In the genomic region with DNA sequence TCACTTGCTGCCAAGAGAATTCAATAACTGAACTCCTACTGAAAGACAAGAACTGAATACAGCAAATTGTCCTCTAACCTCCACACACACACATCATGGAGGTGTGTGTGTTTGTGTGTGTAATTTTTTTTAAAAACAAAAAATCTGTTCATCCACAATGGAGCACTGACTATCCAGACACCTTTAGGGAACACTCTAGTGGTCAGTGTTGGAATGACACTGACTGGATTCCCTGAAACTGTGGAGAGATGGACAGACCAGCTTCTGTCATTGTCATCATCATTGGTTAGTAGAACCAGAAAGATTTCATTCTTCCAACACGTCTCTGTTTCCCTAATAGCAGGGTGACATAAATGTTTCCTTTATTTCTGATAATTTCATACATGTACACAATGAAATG, we compare ENCODE assay signal across 9 mouse cellular contexts. TPM values are rescaled to one million over a fixed set of nuclear protein-coding genes. Genes with fewer than 3 reads are reported as not detected.
DNase-seq lines count a peak whose midpoint lies in the region; ATAC-seq and TF ChIP-seq lines count a peak whose summit lies in the region.
"Had no signal": no experiment of that assay in that cellular context is flagged by ENCODE, and none has a peak within 500 bp of the region (broad histone marks: within the 10 kb centered on the region; RNA-seq: fewer than 3 reads in every experiment).

No protein-coding gene starts in this region.

- H3K9ac ChIP-seq in heart, adult 2 months (ENCODE audit: low read depth, low read length): no peak overlapping the region
- no peak overlapping the region for H3K9ac ChIP-seq in midbrain, embryonic 11.5 days (ENCODE audit: low read length)
- no peak overlapping the region for H3K9ac ChIP-seq in midbrain, embryonic 15.5 days
- no peak overlapping the region for H3K9ac ChIP-seq in midbrain, embryonic 16.5 days (ENCODE audit: low read depth, low read length)
- H3K9ac ChIP-seq: stomach, embryonic 15.5 days had no signal

- TF ChIP-seq POLR2A in heart, adult 2 months (IDR thresholded peaks at IDR 0.05; ENCODE audit: insufficient read depth, low read depth, low read length): no peak
- TF ChIP-seq POLR2A in brain, embryonic 14.5 days (IDR thresholded peaks at IDR 0.05; ENCODE audit: borderline replicate concordance, extremely low read depth, insufficient read depth, insufficient read length, poor library complexity, severe bottlenecking): no peak

- no peak for ATAC-seq in midbrain, embryonic 11.5 days (ENCODE audit: low FRiP score)
- ATAC-seq in midbrain, embryonic 15.5 days (replicated peaks): no peak
- ATAC-seq in midbrain, embryonic 16.5 days: peak; percentile 60; the same call in 1 of the 2 replicates

- no peaks in the 10 kb centered on the region for H3K79me2 ChIP-seq in heart, adult 2 months (replicated peaks; ENCODE audit: control insufficient read depth, insufficient read depth, low read length)

- peaks cover 4% of the 10 kb centered on the region for H3K36me3 ChIP-seq in heart, adult 2 months (ENCODE audit: control insufficient read depth, insufficient read depth, low read length)
- H3K36me3 ChIP-seq in heart, embryonic 10.5 days: peaks cover 28% of the 10 kb centered on the region
- peaks cover 15% of the 10 kb centered on the region; the same call in 1 of the 2 replicates for H3K36me3 ChIP-seq in midbrain, embryonic 11.5 days (ENCODE audit: control insufficient read depth, insufficient read depth, low read length)
- H3K36me3 ChIP-seq in midbrain, embryonic 15.5 days (replicated peaks): peaks cover 24% of the 10 kb centered on the region
- H3K36me3 ChIP-seq in midbrain, embryonic 16.5 days (ENCODE audit: control insufficient read depth, insufficient read depth, low read length): peaks cover 17% of the 10 kb centered on the region

- intact Hi-C loops in heart, adult 2 months (cut with DNase I): loop anchor here (5.0 kb wide), 1 partner anchor 65 kb away; the partner anchor contains the start of genes Zfp617 and Zfp882

- no peak overlapping the region for H3K4me3 ChIP-seq in heart, adult 2 months
- no peak overlapping the region for H3K4me3 ChIP-seq in heart, embryonic 10.5 days
- no peak overlapping the region for H3K4me3 ChIP-seq in midbrain, embryonic 11.5 days (ENCODE audit: low read depth, low read length)
- no peak overlapping the region for H3K4me3 ChIP-seq in midbrain, embryonic 15.5 days
- no peak overlapping the region for H3K4me3 ChIP-seq in midbrain, embryonic 16.5 days (ENCODE audit: low read depth, low read length)
- H3K4me3 ChIP-seq: stomach, embryonic 15.5 days had no signal

- DNase-seq in heart, adult 2 months: no peak
- DNase-seq in heart, embryonic 10.5 days (ENCODE audit: low spot score): no peak
- DNase-seq in midbrain, embryonic 11.5 days (ENCODE audit: low spot score, missing footprints): peak; percentile 89
- peak; percentile 25 for DNase-seq in brain, embryonic 14.5 days (ENCODE audit: low read depth)
- DNase-seq in thymus, postnatal 10 days (ENCODE audit: low spot score in 2 of 2): no peak
- DNase-seq in left cerebral cortex, adult 11 months (ENCODE audit: low spot score): no peak

- no peaks in the 10 kb centered on the region for H3K4me1 ChIP-seq in heart, adult 2 months (ENCODE audit: control insufficient read depth, insufficient read depth, low read length)
- H3K4me1 ChIP-seq in heart, embryonic 10.5 days: no peaks in the 10 kb centered on the region
- no peaks in the 10 kb centered on the region for H3K4me1 ChIP-seq in midbrain, embryonic 11.5 days (ENCODE audit: control insufficient read depth, insufficient read depth, low read length)
- no peaks in the 10 kb centered on the region for H3K4me1 ChIP-seq in midbrain, embryonic 15.5 days
- no peaks in the 10 kb centered on the region for H3K4me1 ChIP-seq in midbrain, embryonic 16.5 days (ENCODE audit: control insufficient read depth, insufficient read depth, low read length)
- H3K4me1 ChIP-seq: stomach, embryonic 15.5 days had no signal

- no peak overlapping the region for H3K4me2 ChIP-seq in midbrain, embryonic 11.5 days
- H3K4me2 ChIP-seq in midbrain, embryonic 15.5 days: no peak overlapping the region
- no peak overlapping the region for H3K4me2 ChIP-seq in midbrain, embryonic 16.5 days (ENCODE audit: low read length)
- H3K4me2 ChIP-seq: stomach, embryonic 15.5 days had no signal

- no peaks in the 10 kb centered on the region for H3K9me3 ChIP-seq in heart, embryonic 10.5 days
- no peaks in the 10 kb centered on the region; the same call in 1 of the 2 replicates for H3K9me3 ChIP-seq in midbrain, embryonic 11.5 days (ENCODE audit: control insufficient read depth, low read length)
- no peaks in the 10 kb centered on the region for H3K9me3 ChIP-seq in midbrain, embryonic 15.5 days
- H3K9me3 ChIP-seq in midbrain, embryonic 16.5 days (replicated peaks; ENCODE audit: control insufficient read depth, low read length, poor library complexity, severe bottlenecking): no peaks in the 10 kb centered on the region; the same call in 1 of the 2 replicates
- H3K9me3 ChIP-seq: stomach, embryonic 15.5 days had no signal

- no peaks in the 10 kb centered on the region for H3K27me3 ChIP-seq in heart, adult 2 months (ENCODE audit: control insufficient read depth, insufficient read depth, low read length)
- H3K27me3 ChIP-seq in heart, embryonic 10.5 days (ENCODE audit: insufficient read depth, poor library complexity, severe bottlenecking): no peaks in the 10 kb centered on the region
- no peaks in the 10 kb centered on the region for H3K27me3 ChIP-seq in midbrain, embryonic 11.5 days (ENCODE audit: control insufficient read depth, insufficient read depth, low read length)
- H3K27me3 ChIP-seq in midbrain, embryonic 15.5 days (replicated peaks): no peaks in the 10 kb centered on the region
- H3K27me3 ChIP-seq in midbrain, embryonic 16.5 days (ENCODE audit: control insufficient read depth, insufficient read depth, low read depth, low read length): no peaks in the 10 kb centered on the region
- H3K27me3 ChIP-seq: stomach, embryonic 15.5 days had no signal

- H3K27ac ChIP-seq in heart, adult 2 months: no peak overlapping the region
- no peak overlapping the region for H3K27ac ChIP-seq in heart, embryonic 10.5 days
- no peak overlapping the region for H3K27ac ChIP-seq in midbrain, embryonic 11.5 days (ENCODE audit: low read depth, low read length)
- H3K27ac ChIP-seq in midbrain, embryonic 15.5 days: no peak overlapping the region
- H3K27ac ChIP-seq in midbrain, embryonic 16.5 days (ENCODE audit: low read length): no peak overlapping the region
- H3K27ac ChIP-seq: stomach, embryonic 15.5 days had no signal

- WGBS in heart, adult 2 months: 32% methylated on average over 1 of the region's 1 CpGs
- WGBS in heart, embryonic 10.5 days: 63% methylated on average over 1 of the region's 1 CpGs
- 88% methylated on average over 1 of the region's 1 CpGs for WGBS in midbrain, embryonic 11.5 days
- WGBS in midbrain, embryonic 15.5 days: 75% methylated on average over 1 of the region's 1 CpGs
- WGBS in midbrain, embryonic 16.5 days: 86% methylated on average over 1 of the region's 1 CpGs

- peak; percentile 86 for TF ChIP-seq CTCF in heart, adult 2 months (IDR thresholded peaks at IDR 0.05)
- TF ChIP-seq CTCF in brain, embryonic 14.5 days (IDR thresholded peaks at IDR 0.05; ENCODE audit: borderline replicate concordance, extremely low read depth, insufficient read depth, insufficient read length): peak; percentile 62; the same call in 1 of the 2 replicates

- TF ChIP-seq EP300 in heart, adult 2 months (IDR thresholded peaks at IDR 0.05; ENCODE audit: insufficient read depth, low read depth, low read length): no peak

RNA-seq across cellular contexts. Expression of gene Zfp961, which starts 21.1 kb away (rescaled TPM):
- total RNA-seq in heart, adult 2 months (2021): 1 to 10 TPM; 5.5 to 8.0 TPM
- polyA plus RNA-seq in heart, adult 2 months (2012; rRNA removed): 4.4 and 6.1 TPM in 2 replicates
- 16.2 and 19.5 TPM in 2 replicates for polyA plus RNA-seq in heart, embryonic 10.5 days (2016; fragmentation: Nextera tagmentation; extraction: Ambion mirVana)
- polyA plus RNA-seq in midbrain, embryonic 11.5 days (2014; fragmentation: Nextera tagmentation; extraction: Ambion mirVana): 25.7 and 28.4 TPM in 2 replicates
- polyA plus RNA-seq in midbrain, embryonic 15.5 days (2015; fragmentation: Nextera tagmentation; extraction: Ambion mirVana): 16.3 and 17.4 TPM in 2 replicates
- 22.0 and 22.3 TPM in 2 replicates for polyA plus RNA-seq in brain, embryonic 14.5 days (2012; rRNA removed)
- 15.2 and 17.6 TPM in 2 replicates for polyA plus RNA-seq in midbrain, embryonic 16.5 days (2015; fragmentation: Nextera tagmentation; extraction: Ambion mirVana)

RNA-seq across cellular contexts. Expression of gene Cyp4f18, which starts 37.5 kb away (rescaled TPM):
- 1 to 10 TPM; 1.2 to 1.4 TPM for total RNA-seq in heart, adult 2 months (2021)
- 1.7 and 5.2 TPM in 2 replicates for polyA plus RNA-seq in heart, adult 2 months (2012; rRNA removed)
- not detected in 2 replicates for polyA plus RNA-seq in heart, embryonic 10.5 days (2016; fragmentation: Nextera tagmentation; extraction: Ambion mirVana)
- polyA plus RNA-seq in midbrain, embryonic 11.5 days (2014; fragmentation: Nextera tagmentation; extraction: Ambion mirVana): 0.22 and 0.41 TPM in 2 replicates
- polyA plus RNA-seq in midbrain, embryonic 15.5 days (2015; fragmentation: Nextera tagmentation; extraction: Ambion mirVana): 0.96 and 0.98 TPM in 2 replicates
- polyA plus RNA-seq in brain, embryonic 14.5 days (2012; rRNA removed): 0.08 and 0.18 TPM in 2 replicates
- polyA plus RNA-seq in midbrain, embryonic 16.5 days (2015; fragmentation: Nextera tagmentation; extraction: Ambion mirVana): 0.42 and 0.70 TPM in 2 replicates

Comparison
In these comparisons a context has a peak if more than half of its experiments do, and no peak if none do; other contexts are left out.
1. DNase-seq: peak in midbrain, embryonic 11.5 days (single experiment) and brain, embryonic 14.5 days (single experiment); none in heart, adult 2 months (0 of 2), heart, embryonic 10.5 days (single experiment), thymus, postnatal 10 days (0 of 2) and left cerebral cortex, adult 11 months (single experiment).